Mouse (Mus musculus) layer of hippocampus, postnatal 10 days (tissue): Measurements from ENCODE around the gene Rcor1. TPM values are rescaled to one million over a fixed set of nuclear protein-coding genes. Genes with fewer than 3 reads are reported as not detected.

Experiments used
- DNase-seq, 2 experiments: peaks; one replicate each; pipeline ENCODE4 v3.0.0; 2021; ENCODE audit warnings: low spot score in 2 of 2
- total RNA-seq, 2 experiments: library from RNA; stranded (reverse); gene quantifications; 2 replicates each; pipeline ENCODE4 v1.2.3; 2021

Gene Rcor1
- total RNA-seq, 2 experiments from 2014 or later, result 18.0 to 19.0 TPM

DNA sequence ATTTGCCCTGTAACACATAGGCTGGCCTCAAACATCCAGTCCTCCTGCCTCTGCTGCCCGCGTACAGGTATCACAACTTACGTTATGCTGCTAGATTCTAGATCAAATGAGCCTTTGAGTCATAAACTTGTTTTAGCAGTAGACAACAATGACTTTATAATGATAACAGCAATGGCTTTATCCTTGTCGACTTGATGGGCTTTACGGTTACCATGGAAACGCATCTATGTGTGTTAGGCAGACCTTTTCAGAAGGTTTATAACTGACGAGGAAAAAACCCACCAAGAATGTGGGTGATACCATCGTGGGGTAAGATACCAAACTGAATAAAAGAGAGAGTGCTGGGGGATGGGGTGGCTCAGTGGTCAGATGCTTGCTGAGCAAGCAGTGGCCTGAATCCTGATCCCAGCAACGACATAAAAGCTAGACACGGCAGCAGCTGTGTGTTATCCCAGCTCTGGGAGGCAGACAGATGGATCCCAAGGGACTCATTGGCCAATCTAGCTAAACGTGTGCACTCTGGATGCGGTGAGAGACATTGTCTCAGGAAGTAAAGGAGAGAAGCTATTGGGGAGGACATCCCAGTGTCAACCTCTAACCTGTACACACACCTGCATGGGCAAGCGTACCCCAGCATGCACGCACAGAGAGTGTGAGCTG is 85.6 kb downstream of the Rcor1 start:
- peak in 1 of 2 experiments; percentile 25 for DNase-seq

DNA sequence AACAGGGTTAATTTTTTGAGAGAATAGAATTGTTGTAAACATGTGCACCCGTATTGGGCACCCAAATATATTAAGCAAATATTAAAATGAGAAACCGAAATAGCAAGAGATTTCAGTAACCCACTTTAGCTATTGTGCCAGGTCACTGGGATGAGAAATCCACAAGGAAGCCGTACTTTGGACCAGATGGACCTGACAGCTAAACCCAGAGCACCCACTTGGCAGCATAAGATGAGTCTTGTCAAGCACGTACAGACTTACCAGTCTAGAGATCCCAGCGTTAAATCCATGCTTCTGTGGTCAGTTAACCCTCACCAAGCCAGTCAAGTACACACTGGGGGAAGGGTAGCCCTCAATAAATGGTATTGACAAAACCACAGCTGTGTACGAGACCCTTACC is 86.5 kb downstream of the Rcor1 start:
- DNase-seq, result no peak

DNA sequence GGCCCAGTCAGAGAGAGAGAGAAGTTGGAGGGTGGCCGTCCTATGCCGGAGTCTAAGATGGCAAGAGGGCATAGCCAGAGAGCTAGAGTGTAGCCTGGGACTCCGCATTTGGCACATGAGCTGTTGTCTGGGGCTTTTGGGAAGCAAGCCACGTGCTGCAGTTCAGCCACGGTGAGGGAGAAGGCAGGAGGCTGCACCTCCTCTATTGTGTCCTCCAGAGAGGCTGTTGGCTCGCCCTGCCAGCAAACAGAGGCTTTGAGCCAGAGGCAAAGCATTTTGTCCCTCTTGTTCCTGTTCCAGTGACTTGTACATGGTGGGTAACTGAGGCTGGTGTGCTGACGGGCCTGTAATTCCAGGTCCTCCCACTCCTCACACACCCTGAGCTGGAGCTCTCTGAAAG is 95.0 kb downstream of the Rcor1 start:
- DNase-seq, result peak in 1 of 2 experiments; percentile 56

DNA sequence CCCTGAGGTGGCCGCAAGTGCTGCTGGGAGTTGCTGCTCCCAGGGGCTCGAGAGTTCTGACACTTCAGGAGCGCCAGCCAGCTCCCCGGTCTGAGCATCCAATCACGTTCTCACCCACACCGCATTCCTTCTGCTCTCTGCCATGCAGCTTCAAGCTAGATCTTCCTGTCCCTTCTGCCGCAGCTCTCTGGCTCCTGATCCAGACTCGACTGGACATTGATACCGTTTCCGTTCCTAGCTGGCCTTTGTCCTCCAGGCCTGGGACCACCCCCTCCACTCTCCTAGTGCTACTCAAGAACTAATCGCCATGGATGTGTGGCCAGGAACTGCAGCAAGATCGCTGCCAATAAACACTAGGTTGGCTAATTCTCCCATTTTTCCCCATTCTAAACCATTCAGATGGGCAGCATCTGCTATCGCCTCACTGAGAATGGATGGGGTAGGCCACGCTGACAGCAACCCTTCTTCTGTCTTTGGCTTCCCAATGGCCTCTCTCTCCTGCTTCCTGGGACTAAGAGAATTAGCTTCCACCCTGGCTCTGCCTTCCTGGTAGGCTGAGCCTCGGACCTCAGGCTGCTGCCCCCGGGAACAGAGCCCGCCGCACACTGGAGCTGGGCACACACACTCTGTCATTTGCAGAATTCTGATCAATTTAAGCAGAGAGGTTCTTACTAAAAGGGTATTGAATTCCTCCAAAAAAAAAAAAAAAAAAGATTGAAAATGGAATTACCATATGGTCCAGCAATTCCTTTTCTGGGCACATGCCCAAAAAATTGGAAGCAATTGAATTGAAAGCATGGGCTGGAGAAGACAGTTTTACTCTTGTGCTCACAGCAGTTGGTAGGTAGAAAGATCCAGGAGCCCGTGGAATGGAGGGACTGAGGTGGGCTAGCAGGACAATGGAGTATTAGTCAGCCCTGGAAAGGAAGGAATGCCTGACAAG is 95.9 kb downstream of the Rcor1 start:
- DNase-seq, result peak; percentile 37 to 58

DNA sequence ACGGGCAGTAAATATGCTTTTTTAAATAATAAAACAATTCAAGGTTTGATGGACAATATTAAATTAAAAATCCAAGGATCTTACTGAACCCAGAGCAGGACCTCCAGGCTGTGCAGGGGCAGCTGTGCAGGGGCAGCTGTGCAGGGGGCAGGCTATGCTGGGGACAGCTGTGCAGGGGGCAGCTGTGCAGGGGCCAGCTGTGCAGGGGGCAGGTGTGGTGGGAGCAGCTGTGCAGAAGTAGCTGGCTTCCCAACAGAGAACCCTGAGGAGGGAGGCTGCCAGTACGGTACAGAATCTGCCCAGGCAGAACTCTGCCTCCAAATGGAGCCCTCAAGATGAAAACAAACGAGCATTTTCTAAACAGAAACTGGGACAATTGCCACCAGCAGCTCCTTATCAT is 96.8 kb downstream of the Rcor1 start:
- no peak for DNase-seq

DNA sequence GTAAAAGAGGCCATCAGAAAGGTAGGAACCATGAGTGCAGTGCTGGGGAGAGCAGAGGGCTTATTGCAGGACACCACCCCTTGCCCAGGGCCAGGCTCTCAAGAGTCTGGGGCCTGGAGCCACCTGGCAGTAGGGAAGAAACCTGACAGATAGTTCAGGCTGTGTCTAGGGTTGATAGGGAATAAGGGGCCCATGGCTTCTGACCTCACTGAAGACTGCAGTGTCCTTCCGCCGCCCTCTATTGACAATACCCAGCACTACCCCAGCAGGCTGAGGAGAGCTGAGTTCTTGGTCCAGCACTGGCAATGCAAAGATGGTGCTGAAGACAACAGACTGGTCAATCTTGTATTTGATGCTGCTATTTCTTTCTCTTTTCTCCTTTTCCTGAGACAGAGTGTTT is 97.9 kb downstream of the Rcor1 start:
- DNase-seq, result no peak

DNA sequence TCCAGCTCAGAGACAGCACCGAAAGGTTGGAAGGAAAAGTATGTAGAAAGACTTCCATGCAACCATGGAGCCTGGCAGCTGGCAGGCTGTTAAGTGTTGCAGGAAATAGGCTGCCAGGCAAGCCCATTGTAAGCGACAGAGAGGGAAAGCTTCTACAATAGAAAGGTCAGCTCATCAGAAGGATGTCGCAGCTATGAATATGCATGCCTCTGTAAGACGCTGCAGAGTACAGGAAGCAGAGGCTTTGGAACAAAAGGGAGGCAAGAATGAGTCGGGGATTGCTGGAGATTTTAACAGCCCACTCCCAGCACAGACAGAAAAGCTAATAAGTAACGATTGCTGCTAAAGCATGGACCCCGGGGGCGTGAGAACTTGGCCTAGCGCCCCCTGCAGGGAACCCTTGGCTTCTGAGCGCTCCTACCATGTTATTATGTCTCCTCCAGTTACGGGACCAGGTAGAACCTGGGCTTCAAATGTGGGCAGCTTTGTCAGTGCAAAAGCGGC is 103.9 kb downstream of the Rcor1 start:
- peak in 1 of 2 experiments; percentile 57 for DNase-seq

DNA sequence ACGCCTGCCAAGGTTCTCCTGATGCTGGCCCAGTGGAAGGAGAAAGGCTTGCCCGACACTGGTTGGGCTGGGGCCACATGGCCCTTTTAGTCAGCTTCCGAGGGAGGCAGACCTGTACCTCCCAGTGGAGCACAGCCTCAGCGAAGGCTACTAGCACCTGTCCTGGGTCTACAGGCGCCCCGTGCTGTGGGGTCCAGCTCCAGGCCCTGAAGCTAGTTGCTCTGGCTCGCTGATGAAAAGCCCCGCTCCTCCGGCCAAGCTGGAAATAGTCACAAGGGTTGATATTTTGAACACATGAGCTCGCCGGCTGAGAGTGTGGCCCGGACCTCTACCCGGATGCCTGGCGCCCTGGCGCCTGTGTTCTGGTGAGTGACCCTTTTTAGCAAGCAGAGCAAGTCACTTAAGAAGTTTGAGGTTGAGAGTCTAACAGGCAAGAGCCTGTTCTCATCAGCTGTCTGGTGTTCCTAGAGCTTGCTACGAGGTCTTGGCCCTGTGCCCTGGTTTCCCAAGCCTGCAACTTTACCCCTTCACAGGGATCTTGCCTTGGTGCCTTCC is 104.4 kb downstream of the Rcor1 start:
- DNase-seq, result peak; percentile 42 to 54

DNA sequence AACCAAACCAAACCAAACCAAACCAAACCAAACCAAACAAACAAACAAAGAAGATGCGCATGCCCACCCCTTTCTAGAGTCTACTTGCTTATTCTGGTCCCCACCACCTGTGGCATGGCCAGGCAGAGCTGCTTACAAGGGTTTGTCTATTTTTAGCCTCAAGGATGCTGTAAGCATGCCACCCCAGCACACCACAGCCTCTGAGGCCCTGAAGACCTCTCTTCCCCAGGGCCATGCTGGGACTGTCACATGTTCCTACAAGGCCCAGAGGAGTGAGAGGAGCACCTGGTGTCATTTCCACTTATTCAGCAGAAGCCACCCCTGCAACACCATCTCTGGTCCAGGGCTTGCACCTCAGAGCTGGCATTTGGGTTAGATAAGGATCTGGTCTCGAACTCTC is 105.4 kb downstream of the Rcor1 start:
- no peak for DNase-seq

DNA sequence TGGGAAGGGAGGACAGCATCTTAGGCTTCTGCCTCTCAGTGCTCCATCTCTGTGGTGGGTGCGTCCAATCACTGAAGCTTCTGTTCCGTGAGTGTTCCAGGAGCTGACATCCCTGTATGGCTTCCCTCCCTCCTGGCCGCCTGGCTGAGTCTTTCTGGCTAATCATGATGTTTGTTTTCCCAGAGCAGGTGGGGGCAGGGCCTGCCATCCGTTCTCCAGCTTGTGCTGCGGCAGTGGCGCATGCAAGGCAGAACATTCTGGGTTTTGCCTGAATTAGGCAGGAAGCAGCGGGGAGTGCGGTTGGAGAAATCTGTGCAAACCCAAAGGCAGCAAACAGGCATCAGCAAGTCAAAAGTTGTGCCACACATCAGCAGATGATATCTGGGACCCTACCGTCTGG is 106.1 kb downstream of the Rcor1 start:
- DNase-seq, result peak; percentile 70 to 78

DNA sequence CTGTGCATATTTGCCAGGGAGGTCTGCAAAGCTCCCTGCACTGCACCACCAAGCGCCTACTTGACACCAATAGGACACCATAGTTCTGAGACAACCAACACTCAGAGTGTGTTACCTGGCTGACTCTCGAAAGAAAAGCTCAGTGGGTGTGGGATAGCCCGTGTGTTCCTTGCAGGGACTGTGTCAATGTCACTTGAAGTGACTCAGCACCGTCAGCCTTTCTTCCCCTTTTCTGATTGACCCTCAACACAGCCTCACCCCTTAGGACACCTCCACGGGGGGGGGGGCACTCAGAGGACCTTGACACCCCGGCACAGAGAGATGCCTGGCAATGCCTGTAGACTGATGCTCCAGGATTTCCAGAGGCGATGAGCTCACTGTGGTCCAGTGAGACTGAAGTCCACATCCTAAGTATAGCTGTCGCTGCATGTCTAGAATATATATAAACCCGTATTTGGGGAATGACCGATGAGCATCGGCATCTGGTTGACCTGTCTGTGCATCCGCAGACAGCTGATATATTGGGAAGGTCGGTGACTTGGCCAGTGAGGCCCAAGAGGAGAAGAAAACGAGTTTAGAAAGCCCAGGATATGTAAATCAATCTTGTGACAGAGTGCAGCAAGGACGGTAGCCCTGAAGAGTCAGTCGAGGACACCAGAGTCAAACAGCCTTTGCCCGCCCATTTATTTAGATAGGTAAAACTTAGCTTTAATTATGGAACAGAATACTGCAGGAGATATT is 110.5 kb downstream of the Rcor1 start:
- no peak for DNase-seq

DNA sequence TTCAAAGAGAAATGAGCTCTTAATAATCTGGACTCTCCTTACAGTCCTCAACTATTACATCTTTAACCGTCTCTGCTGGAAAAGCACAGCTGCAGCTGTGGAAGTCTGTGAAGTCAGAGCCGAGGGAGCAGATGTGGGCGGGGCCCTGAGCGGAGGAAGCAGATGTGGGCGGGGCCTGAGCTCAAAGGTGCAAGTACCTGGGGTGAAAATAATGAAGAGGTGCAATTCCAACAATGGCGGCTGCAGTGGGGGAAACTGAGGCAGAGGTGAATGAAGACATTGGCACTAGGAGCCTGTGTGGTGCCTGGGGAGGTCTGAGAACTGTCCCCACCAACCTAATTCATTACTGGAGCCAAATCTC is 111.1 kb downstream of the Rcor1 start:
- DNase-seq, result no peak

DNA sequence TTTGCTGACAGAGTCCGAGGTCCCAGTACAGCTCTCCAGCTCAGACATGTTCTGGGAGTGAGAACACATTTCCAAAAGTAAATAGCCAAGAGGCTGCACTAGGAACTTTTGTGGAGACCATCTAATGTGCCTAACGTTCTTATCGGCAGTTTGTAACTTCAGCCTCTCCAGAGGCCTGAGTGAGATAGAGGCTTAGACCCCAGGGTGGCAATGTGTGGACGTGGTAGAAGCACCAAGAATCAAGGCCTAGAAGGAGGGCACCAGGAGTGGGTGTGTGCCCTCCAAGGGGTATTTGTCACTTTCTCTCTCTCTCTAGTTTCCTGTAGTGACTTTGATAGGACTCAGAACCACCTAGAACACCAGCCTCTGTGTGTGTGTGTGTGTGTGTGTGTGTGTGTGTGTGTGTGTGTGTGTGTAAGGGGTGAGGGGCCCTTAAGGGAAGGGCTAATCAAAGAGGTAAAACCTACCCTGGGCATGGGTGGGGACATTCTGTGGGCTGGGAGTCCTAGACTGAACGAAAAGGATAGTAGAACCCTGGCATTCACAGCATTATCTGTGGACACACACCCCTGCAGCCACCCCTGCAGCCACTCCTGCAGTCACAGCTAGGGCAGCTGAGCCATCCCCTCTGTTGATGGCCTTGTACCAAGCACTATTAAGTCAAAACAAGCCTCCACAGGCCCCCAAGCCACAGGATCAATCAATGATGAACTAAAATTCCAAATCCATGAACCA is 112.4 kb downstream of the Rcor1 start:
- DNase-seq, result no peak

DNA sequence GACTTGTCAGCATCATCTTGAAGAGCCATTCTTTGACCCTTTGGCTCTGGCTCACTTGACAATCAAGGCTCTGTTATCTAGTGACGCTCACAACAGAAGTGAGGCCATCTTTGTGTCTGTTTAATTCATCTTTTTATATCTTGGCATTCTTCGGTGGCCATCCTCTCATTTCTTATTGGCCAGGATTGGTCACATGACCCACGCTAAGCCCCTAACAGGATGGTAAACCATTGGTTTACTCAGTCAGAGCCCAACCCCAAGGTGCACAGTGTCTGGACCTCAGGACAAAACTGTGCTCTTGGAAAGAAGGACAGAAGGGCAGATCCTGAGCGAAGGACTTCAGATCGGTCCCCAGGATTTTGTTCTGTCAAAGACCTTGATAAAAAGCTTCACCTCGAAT is 113.4 kb downstream of the Rcor1 start:
- DNase-seq, result no peak

DNA sequence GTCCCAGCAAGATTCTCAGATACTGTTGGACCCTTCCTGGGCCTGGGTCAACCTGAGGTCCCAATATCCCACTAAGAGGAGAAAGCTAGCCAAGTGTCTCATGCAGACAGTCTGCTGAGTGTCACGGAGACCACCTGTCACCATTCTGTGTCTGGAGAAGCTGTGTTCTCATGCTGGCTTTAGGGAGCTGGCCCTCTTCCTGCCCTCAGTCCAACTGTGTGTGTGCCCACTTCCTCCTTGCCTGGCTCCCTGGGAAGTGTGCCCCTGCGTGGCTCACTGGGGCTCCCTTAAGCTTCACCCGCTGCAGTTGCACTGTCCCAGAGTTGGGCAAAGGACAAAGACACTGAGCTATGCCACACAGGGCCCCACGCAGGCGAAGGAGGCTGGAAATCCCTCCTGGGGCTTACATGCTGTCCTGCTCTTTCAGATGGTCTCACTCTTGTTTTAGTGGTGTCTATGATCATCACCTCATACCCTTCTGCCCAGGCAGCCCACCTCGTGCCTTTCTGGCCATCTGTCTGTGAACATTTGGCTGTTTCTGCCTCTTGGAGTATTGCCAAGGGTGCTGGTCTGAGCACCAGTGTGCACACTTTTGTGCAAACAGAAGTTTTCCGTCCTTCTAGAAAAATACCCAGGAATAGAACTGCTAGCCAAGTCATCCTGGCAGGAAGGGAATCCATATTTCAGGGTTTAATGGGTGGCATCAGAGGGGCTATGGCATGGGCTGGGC is 114.0 kb downstream of the Rcor1 start:
- no peak for DNase-seq

DNA sequence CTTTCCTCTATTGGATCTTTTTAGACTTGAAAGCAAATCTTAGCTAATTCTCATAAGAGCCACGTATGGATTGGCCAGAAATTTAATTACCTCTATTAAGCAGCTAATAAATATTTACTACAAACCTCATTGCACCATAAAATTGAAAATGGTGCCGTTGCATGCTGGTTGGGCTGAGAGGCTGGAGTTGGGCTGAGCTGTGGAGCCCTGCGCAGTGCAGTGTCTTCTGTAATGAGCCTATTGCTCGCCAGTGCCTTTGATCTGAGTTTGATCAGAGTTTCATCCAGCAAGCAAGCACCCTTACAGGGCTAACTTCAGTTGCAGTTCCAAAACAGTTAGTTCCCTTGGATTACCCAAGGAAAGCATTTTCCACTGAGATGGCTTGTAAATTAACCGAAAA is 114.8 kb downstream of the Rcor1 start:
- DNase-seq, result no peak

DNA sequence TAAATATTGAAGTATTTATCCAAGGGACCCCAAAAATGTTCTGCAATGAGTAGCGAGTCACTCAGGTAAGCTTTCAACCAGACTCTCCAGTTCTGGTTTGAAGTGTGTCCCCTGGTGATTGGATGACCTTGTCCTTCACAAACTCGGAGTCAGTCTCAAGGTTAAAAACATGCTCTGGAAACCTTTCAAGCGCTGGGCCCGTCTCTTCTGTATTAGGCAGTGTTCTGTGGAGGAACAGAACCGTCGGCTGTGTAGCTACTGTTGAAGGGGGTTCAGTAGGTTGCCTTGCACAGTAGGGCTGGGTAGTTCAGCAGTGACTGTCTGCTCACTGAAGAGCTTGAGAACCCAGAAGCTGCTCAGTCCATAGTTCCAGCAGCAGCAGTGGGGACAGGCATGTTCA is 115.5 kb downstream of the Rcor1 start:
- DNase-seq, result no peak

DNA sequence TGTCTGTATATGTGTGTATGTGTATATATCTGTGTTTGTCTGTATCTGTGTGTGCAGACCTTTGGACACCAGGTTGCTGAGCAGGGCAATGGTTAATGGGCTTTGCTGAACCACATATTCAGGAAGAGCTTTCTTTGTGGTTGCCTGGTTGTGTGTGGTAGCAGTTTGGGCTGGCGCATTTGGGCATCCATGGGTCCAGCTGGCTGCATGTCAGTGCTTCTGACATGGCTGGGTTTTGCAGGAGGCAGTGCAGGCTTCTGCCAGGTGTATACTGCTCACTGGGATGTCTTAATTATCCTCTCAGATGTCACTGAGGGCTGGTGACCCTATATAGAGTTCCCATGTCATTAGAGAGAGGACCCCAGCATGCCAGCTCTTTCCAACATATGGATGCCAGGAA is 116.6 kb downstream of the Rcor1 start:
- DNase-seq, result no peak

DNA sequence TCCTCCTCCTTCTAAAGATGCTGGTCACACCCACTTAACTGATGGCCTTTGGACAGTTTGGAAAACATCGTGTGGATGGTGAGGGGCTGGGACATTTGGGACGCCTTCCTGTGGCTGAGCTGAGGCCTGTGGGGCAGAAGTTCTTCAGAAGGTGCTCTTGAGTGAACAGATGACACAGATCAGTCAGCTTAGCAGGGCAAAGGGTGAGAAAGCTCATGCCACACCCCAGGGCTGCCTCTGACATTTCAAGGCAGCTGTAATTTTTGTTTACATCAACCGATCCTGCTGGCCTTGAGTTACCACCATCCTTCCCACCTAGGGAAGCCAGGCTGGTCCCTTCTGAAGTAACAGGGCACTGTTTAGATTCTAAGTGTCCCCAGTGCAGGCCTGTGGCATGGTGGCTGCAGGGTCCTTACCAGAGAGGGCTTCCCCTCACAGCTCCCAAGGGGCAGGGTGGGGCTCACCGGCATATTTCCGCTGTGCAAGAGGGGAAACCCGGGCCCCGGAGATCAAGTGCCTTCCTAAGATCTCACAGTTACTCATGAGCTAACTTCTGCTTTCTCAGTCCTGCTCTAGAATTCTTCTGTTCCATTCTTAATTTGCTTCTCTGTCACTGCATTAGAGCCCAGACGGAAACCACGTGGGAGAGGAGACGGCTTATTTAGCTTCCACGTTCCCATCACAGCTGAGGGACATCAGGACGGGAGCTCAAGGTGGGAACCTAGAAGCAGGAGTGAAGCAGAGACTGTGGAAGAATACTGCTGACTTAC is 120.7 kb downstream of the Rcor1 start:
- no peak for DNase-seq
